Mouse (Mus musculus): ENCODE data around the gene Hist1h2bh.
A peak's percentile ranks its signal among the peaks of the same experiment; 100 is the strongest.
"Not testable (repeated sequence)": the region's sequence is repeated elsewhere in the genome, so short reads cannot be mapped to it uniquely, and the experiment has no call there.

The Hist1h2bh gene

DNA sequence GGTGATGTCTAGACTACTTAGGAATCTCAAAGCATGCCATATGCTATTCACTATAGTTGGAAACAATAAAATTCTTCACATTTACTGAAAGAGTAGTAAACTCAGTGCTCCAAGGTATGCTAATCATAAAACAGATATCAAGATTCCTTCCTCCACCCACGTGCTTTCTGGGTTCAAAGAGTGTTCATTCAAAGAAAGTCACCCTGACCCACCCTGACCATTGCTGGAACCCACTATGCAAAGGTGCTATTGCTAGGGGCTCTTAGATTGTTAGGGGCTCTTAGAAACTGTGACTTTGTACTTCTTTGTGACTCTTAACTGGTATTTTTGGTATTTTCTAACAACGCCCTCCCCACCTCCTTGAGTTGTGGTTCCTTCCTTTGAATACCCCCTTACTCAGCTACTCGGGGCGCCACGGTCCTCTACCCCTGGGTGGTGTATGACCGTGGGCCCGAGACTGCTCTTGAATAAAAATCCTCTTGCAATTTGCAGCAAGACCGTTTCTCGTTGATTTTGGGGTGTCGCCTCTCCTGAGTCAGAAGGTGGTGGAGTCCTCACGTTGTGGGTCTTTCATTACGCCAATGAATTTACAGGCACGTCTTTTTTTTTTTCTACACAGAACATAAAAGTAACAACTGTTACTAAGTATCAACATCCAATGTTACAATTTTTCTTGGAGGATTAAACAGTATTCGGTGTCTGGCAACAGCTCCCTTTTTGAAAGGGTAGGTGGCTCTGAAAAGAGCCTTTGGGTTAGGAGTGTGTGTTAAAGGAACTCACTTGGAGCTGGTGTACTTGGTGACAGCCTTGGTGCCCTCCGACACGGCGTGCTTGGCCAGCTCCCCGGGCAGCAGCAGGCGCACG, 30.1 kb upstream of the Hist1h2bh start:
- not testable (repeated sequence) for DNase-seq

DNA sequence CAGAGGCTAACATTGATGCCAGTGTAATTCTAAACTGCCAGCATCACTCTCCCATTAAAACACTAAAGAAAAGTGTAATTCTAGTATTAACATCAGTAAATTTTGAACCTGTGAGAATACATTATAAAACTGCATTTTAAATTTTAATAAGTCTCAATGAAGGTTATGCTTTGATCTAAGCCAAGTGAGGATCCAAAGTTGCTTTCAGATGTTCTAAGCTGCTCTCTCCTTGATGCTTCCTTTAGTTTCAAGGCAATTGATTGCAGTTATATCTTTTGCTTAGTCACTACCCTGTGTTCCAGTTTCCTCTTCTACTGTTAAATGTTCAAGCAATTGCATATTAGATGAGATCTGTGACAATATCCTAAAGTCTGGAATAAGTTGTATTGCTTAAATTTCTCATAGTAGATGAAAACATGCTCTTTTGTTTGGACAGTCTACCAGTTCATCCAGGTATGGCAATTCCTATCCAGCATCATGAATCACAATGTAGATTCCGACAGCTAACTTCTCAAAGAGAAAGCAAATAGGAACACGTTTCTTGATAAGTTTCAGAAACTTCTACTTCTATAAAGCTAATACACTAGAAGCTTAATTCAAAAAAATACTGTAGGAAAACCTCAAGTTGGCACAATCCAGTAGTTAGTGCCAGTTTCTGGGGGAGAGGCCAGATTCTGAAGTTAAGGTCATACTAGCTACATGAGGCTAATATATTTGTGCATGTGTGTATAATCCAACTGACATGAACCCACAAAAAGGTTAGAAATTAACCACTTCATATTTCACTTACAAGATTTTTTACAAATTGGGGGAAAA, 29.2 kb upstream of the Hist1h2bh start:
- no peak for DNase-seq

DNA sequence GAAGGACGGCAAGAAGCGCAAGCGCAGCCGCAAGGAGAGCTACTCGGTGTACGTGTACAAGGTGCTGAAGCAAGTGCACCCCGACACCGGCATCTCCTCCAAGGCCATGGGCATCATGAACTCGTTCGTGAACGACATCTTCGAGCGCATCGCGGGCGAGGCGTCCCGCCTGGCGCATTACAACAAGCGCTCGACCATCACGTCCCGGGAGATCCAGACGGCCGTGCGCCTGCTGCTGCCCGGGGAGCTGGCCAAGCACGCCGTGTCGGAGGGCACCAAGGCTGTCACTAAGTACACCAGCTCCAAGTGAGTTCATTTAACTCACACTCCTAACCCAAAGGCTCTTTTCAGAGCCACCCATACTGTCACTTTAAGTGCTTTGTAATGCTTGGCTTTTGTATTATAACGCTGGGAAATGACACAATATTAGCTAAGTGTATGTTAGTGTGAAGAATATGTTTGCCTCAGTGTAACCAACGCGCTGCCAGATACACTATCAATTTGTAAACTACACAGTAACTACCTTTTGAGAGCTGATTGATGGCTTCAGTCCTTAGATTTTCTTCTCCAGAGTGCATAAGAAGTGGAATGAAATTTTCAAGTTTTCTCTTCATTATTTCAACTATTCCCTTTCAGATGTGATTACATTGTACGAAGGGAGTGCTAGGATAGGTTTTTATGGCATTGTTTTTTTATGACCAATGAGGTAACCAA, 28.5 kb upstream of the Hist1h2bh start:
- DNase-seq, result not testable (repeated sequence)

DNA sequence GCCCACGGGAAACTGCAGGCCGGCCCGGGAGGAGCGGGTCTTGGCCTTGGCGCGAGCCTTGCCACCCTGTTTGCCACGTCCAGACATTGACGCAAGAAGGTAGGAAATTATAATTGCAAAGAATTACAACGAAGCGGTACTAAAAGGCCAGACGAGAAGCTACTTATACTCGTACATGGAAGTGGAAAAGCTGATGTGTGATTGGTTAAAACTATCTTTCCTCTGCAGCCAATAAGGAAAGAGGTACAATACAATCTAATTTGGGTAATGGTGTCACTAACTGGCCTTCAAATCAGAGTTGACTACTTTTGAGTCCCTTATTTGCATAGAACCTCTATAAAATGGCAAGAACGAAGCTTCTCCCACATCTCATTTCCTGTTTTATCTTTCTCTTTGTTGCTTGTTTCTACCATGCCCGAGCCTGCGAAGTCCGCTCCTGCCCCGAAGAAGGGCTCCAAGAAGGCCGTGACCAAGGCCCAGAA, 27.9 kb upstream of the Hist1h2bh start, which contains the start of the genes Hist1h2ae and Hist1h2bg:
Gene Hist1h2ae (minus strand): TSS at position 199 of the 482 bp plus-strand sequence.
Gene Hist1h2bg (plus strand): TSS at position 375 of the 482 bp plus-strand sequence.
- DNase-seq, result peak; percentile 74

DNA sequence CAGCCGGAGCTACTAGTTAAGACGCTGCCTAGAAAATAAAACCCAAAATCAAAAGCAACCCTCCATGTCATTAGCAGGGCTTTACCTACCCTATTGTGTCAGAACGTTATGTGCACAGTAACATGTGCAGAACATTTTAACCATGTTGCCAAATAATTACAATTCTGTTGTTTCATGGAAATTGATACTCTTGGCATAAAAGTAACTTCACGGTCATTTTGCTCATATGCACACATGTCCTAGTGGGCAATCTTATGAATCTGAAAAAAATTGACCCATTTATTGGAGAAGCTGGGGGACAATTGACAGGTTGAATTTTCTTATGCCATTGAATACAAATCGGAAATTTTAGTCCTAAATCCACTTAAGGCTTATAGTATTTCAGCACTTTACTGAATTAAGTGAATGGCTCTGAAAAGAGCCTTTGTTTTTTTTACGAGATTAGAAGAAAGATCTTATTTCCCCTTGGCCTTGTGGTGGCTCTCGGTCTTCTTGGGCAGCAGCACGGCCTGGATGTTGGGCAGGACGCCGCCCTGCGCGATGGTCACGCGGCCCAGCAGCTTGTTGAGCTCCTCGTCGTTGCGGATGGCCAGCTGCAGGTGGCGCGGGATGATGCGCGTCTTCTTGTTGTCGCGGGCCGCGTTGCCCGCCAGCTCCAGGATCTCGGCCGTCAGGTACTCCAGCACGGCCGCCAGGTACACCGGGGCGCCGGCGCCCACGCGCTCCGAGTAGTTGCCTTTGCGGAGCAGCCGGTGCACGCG, 27.2 kb upstream of the Hist1h2bh start:
- not testable (repeated sequence) for DNase-seq

DNA sequence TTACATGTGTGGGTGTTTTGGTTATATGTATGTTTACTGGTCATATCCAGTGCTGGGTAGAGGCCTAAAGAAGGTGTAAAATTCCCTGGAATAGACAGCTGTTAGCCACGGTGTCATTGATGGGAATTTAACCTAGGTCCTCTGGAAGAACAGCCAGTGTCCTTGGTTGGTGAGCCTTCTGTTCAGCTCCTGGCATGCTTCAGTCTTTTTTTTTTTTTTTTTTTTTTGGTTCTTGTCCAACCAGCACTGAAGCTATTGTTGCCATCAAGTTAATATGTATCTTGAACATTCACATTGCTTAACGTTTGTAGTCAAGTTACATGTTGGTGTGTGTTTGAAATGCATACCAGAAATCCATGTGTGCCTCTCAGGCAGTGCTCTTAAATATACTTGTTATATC, 21.3 kb upstream of the Hist1h2bh start:
- DNase-seq, result no peak

DNA sequence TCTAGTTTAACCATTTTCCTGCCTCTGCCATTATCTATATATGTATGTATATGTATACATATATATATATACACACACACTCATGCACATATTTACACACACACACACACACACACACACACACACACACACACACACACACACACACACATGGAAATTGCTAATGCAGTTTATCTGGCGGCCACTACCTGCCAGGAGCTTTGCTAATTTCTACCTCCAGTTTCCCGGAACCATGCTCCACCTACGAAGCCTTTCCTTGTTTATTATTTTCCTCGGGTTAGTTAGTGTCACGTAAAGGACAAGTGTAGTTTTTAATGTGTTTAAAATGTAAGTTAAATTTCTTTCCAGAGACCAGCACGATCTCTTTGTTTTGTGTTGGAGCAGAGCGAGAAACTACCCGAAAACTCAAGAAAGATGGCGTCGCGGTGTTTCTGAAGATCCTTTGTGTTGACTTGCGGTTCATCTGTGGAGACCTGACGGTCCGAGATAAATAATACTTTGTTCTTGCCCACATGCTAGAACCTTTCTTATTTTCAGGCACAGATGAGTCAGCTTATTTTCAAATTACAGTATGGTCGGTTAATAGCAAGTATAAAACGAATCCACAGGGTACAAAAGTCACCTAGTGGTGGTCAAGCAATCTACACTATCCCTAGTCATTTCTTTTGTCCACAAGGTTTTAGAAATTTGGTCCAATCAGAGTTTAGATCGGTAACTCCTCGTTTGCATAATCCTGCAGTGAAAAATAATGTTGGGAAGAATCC, 19.7 kb upstream of the Hist1h2bh start:
- DNase-seq, result no peak

DNA sequence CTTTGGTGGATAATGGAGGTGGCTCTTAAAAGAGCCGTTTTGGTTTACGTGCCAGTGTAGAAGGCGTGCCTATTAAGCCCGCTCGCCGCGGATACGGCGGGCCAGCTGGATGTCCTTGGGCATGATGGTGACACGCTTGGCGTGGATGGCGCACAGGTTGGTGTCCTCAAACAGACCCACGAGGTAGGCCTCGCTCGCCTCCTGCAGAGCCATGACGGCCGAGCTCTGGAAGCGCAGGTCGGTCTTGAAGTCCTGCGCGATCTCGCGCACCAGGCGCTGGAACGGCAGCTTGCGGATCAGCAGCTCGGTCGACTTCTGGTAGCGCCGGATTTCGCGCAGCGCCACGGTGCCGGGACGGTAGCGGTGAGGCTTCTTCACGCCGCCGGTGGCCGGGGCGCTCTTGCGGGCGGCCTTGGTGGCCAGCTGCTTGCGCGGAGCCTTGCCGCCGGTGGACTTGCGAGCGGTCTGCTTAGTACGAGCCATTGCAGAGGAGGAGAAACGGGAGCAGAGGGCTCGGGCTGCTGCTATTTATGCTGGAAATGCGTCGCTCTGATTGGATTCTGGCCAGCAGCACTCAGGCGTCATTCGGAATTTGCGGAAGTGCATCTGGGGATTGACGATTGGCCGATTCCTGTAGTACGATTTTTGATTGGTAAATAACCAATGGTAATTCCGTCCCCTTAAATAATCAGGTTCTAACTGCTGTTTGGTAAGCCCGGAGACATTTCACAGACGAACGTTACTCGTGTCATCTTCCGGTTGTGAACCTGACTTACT, 18.9 kb upstream of the Hist1h2bh start, which contains the start of gene Hist1h3e:
Gene Hist1h3e (minus strand): TSS at position 487 of the 777 bp plus-strand sequence.
- DNase-seq, result peak; percentile 92

DNA sequence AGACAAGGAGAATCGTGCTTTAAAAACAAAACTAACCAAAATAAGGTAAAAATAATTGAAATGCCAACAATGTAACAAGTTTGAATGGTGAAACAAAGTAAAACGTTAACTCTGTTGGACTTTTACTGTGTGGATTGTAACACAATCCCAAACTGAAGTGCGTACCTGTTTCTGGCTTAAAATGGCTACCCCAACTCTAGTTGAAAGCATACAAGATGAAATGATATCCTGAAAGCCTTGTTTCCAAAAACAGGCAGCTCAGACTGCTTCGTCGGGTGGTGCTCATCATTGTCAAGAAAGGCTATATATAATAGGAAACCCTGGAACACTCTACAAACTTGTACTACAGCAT, 18.3 kb upstream of the Hist1h2bh start:
- not testable (repeated sequence) for DNase-seq

DNA sequence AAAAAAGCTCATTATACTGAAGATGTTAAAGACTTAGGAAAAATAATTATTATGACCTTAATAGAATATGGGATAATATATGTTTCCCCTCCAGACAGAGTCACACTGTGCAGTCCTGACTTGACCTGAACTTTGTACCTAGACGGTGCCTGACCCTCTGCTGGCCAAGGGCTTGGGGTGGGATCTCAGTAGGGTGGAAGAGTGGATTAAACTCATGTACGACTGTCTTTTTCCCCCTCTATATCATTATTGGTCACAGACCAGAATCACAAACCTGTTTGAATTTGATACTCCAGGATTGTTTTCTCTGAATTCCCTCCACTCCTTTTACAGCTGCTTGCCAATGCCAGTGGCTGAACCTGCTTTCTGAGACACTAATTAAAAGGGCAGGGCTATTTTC, 17.5 kb upstream of the Hist1h2bh start:
- DNase-seq, result not testable (repeated sequence)

DNA sequence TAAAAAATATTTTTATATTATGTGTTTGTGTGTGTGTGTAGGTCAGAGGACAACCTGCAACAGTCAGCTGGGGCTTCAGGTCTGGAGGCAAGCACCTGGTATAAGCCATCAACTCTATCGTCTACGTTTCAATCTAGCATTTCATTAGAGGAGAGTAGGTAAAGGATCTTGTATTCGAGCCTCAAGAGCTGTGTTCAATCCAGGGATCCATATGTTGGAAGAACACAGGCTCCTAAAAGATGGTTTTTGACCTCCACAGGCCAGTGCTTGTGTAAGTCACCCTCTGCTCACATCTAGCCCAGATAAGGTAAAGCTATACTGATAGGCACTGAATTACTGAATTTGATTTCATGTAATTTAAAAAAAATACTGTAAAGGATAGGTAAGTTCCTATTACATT, 13.7 kb upstream of the Hist1h2bh start:
- no peak for DNase-seq

DNA sequence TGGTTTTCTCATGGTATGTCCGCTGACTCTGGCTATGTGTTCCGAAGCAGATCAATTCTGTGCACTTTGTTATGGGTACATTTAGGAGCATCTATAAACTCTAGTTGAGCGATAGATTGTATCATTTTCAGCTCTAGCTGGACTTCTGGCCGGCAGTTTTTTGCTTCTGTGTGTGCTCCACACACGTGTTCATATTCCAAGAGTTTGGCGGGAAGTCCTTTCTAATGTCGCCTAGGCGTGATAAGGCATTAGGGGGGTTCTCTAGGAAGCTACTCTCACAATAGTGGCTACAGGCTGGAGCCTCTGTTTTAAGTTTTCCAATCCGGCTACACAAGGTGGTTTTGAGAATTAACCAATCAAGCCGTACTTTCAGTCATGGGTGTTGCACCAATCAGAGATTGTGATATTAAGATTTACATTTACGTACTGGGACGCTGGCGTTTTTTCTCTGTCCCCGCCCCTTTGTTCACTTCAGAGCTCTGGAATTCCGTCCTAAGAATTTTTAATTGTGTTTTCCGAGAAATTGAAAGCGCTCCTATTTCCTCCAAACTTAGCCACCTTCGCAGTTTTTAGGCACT, 12.7 kb upstream of the Hist1h2bh start:
- peak; percentile 79 for DNase-seq

DNA sequence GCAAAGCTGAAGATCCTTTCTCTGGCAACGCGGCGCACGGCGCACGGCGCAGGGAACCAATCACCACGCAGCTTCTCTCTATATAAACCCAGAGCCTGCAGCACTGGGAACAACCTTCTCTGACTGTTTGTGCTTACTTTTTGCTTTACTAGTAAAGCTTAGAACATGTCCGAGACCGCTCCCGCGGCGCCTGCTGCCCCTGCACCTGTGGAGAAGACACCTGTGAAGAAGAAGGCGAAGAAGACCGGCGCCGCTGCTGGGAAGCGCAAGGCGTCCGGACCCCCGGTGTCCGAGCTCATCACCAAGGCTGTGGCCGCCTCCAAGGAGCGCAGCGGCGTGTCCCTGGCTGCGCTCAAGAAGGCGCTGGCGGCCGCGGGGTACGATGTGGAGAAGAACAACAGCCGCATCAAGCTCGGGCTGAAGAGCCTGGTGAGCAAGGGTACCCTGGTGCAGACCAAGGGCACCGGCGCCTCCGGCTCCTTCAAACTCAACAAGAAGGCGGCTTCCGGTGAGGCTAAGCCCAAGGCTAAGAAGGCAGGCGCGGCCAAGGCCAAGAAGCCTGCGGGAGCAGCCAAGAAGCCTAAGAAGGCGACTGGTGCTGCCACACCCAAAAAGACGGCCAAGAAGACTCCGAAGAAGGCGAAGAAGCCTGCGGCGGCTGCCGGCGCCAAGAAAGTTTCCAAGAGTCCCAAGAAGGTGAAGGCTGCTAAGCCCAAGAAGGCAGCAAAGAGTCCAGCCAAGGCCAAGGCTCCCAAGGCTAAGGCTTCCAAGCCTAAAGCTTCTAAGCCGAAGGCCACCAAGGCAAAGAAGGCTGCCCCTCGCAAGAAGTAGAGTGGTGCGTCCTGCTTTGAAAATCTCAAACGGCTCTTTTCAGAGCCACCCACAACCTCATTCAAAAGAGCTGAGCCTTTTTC, 12.0 kb upstream of the Hist1h2bh start:
- no peak for DNase-seq

DNA sequence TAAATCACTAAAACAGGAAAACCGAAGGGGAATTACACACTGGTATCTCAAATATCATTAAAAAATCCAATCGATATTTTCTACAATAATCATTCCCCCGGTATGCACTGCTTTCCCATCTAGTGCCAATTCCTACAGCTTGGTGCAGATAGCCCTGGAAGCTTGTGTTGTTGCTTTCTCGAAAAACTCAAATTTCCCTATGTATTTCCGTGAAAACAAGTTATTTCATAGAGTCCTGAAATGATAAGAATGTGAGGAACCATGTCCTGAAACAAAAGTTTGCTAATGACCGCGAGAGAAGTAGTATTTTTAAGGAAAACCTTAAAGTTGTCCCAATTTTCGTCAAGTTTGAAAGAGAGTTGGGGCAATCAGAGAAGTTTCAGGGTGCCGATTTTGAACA, 11.2 kb upstream of the Hist1h2bh start:
- no peak for DNase-seq

DNA sequence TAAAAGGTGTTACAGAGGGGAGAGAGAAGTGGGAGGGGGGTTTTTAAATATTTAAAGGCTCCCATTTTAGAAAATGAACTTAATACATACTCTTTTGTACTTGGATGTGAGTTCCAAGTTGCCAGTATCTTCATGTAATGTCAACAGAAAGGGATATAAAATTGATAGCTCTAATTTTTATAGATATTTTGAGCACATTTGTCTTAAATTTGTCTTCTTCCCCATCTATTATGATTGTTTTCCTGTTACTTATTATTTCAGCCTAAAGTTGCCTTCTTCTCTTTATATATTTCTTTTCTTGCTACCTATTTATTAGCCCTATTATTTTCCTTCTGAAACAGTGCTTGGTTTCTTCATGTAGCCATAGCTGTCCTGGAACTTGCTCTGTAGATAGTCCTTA, 9.8 kb upstream of the Hist1h2bh start, which contains the start of gene Hist1h1d:
Gene Hist1h1d (plus strand): TSS at position 301 of the 400 bp plus-strand sequence.
- DNase-seq, result no peak

DNA sequence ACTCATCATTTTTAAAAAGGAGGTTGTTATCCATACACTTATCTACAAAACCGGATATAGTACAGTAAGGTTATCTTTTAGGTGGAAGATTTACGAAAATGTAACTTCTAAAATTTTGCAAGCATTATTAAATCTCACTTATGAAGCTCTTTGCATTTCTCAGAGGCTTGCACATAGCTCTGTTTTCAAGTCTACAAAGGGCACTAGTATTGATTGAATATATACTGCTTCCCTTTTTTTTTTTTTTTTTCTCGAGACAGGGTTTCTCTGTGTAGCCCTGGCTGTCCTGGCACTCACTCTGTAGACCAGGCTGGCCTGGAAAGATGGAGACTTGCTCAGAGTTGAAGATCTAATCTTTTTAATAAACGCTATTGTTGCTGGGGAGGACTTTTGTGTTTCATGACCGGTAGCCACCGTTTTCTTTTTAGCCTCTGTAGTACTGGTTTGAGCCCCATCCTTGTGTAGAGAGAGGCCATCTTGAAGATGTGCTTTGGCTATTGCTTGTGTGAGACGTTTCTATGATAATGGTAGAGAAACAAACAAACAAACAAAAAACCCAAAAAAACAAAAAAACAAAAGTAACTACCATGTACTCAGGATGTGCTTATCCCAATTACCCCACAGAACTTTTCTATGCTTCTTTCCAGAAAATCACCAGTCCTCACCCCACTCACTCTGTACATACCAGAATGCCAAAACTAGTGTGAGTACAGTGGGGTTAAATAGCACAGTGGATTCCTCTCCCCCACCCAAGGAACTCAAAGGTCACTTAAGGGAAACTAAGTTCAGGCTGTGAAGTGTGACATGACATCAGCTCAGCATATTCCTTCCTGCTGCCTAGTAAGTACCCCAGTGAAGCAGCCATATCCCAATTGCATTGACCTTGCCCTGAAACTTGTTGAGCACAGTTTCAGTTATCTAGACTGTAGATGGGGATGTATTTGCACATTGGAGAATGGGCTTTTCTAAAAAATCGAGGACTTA, 9.0 kb upstream of the Hist1h2bh start:
- no peak for DNase-seq

DNA sequence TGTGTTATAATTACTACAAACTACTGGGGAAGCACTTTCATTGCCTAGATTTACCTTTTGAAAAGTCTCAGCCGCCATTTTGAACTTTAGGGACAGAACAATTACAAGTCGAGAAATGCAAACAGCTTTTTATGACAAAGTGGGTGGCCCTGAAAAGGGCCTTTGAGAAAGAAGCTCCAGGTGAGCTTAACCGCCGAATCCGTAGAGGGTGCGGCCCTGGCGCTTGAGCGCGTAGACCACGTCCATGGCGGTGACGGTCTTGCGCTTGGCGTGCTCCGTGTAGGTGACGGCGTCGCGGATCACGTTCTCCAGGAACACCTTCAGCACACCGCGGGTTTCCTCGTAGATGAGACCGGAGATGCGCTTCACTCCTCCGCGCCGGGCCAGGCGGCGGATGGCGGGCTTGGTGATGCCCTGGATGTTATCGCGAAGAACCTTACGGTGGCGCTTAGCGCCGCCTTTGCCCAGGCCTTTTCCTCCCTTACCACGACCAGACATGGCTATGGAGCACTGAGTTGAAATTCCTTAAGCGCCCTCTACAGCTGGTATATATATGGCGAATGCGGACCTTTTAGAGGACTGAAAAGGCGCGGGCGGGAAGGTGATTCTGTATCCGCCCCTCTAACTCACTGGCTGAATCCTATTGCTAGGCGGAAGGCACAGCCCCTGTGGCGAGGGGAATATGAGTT, 8.1 kb upstream of the Hist1h2bh start, which contains the start of gene Hist1h4f:
Gene Hist1h4f (minus strand): TSS at position 503 of the 689 bp plus-strand sequence.
- peak; percentile 80 for DNase-seq
